Mouse (Mus musculus): ENCODE measurements around the gene Mxi1.

- no peak for TF ChIP-seq CTCF (conservative IDR thresholded peaks at IDR 0.05; ENCODE audit: low read length)
- no peak for TF ChIP-seq NANOG (IDR thresholded peaks at IDR 0.05; ENCODE audit: borderline replicate concordance, low read length)
Observed at GRCm38 (mm10) chr19:53273055-53273722, 37.1 kb upstream of the Mxi1 start.
